Mouse (Mus musculus): Measurements from ENCODE around the gene Txlnb. TPM values are rescaled to one million over a fixed set of nuclear protein-coding genes. Genes with fewer than 3 reads are reported as not detected.
A peak's percentile ranks its signal among the peaks of the same experiment; 100 is the strongest.
"Not testable (repeated sequence)": the region's sequence is repeated elsewhere in the genome, so short reads cannot be mapped to it uniquely, and the experiment has no call there.

The Txlnb gene
- 0.18 and 0.28 TPM in 2 replicates for polyA plus RNA-seq (2015; fragmentation: Nextera tagmentation; extraction: Ambion mirVana)

DNA sequence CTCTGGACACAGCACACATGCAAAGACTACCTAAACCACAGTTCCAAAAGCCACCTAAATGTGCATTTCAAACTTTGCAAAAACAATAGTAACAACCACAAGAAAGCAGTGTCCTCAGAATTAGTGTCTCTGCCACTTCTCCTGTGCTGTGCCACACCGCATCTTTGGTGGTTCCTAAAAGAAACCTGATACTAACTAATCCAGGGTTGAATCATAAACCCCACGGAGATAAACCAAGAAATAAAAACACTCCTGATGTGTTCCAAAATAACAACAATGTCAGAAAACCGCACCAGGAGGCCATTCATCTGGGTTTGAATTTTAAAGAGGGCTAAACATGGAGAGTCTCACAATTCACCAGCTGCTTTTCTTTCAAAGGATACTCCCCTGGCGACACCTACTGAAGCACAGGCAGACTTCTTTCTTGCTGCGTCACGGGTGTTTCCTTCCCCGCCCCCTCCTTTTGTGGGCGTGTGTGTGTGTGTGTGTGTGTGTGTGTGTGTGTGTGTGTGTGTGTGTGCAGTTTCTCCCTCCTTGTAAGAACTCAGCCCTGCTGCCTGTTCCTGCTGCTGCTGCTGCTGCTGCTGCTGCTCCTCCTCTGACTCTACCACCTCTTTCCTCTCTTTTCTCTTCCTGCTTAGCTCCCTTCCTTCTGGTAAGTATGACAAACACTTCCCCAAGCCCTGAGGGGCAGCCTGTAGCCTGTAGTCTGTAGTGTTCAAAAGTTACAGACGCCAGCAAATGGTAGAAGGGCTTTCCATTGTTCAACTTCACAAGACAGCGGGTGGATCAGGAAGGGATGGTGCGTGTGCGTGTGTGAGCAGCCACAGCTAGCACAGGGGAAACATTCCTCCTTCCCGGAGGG, at the start of gene Txlnb:
Gene Txlnb, plus strand, starts transcription at position 460 of the 865 bp plus-strand sequence.
- no peaks in the 10 kb centered on the region for H3K27me3 ChIP-seq (replicated peaks)
- H3K4me3 ChIP-seq (replicated peaks): peak within 1 kb of the TSS; percentile 22
- H3K36me3 ChIP-seq: no peaks in the 10 kb centered on the region
- 16% methylated on average over 13 of the region's 13 CpGs for WGBS
- H3K4me1 ChIP-seq (replicated peaks): 0 out of 2 replicates have a peak, but pooled peaks cover 3% of the 10 kb centered on the region
- H3K9me3 ChIP-seq: no peaks in the 10 kb centered on the region
- ATAC-seq: peak; percentile 84
- H3K27ac ChIP-seq: 0 out of 2 replicates have a peak within 1 kb of the TSS, but pooled peaks have one; percentile 51
- H3K9ac ChIP-seq: no peak within 1 kb of the TSS; the same call in 1 of the 2 replicates
- peak within 1 kb of the TSS; percentile 55 for H3K4me2 ChIP-seq (replicated peaks)

DNA sequence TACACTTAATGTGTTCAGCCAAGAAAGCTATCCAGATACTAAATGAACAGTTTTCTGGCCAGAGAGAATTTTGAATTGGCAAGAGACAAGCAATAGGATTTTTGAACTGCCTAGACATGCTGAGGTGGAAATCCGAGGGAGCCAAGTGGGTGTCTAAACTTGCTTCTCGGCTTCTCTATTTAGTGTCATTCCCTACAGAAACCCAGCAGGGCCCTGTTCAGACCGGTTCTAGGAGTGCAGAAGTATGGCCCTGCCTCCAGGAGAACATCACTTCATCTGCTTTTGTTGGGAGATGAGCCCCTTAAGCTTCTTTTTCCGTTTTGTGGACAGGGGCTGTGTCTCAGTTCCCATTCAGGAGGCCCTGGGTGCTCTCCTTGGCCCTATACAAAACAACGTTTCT, 43.5 kb upstream of the Txlnb start:
- no peak overlapping the region for H3K27ac ChIP-seq
- no peaks in the 10 kb centered on the region for H3K27me3 ChIP-seq (replicated peaks)
- 79% methylated on average over 5 of the region's 5 CpGs for WGBS
- H3K36me3 ChIP-seq: no peaks in the 10 kb centered on the region
- H3K9me3 ChIP-seq: no peaks in the 10 kb centered on the region
- no peak overlapping the region for H3K9ac ChIP-seq
- H3K4me1 ChIP-seq (replicated peaks): no peaks in the 10 kb centered on the region
- no peak overlapping the region for H3K4me3 ChIP-seq (replicated peaks)
- ATAC-seq: no peak
- no peak overlapping the region for H3K4me2 ChIP-seq (replicated peaks)

DNA sequence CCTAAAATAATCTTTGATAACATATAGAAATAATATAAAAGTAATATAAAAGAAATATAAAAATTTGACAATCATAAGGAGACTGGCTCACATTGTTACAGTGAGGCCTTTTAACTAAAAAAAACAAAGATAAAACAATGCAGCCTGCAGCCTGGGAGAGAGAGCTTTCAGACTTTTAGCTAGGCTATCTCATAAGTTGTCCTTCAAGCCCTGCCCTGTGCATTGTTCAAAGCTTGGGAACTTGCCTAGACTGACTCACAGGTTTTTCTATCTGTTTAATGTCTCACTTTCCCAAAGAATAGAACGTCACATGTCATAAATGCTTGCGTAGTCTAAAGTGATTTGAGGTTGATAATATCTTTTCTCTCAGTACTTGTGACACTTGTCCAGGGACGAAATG, 36.3 kb upstream of the Txlnb start:
- no peak for ATAC-seq
- H3K27me3 ChIP-seq (replicated peaks): no peaks in the 10 kb centered on the region
- H3K27ac ChIP-seq: no peak overlapping the region
- H3K4me1 ChIP-seq (replicated peaks): no peaks in the 10 kb centered on the region
- no peaks in the 10 kb centered on the region for H3K9me3 ChIP-seq
- H3K4me3 ChIP-seq (replicated peaks): no peak overlapping the region
- H3K9ac ChIP-seq: no peak overlapping the region
- WGBS: 56% methylated on average over 3 of the region's 3 CpGs
- no peak overlapping the region for H3K4me2 ChIP-seq (replicated peaks)
- H3K36me3 ChIP-seq: no peaks in the 10 kb centered on the region

DNA sequence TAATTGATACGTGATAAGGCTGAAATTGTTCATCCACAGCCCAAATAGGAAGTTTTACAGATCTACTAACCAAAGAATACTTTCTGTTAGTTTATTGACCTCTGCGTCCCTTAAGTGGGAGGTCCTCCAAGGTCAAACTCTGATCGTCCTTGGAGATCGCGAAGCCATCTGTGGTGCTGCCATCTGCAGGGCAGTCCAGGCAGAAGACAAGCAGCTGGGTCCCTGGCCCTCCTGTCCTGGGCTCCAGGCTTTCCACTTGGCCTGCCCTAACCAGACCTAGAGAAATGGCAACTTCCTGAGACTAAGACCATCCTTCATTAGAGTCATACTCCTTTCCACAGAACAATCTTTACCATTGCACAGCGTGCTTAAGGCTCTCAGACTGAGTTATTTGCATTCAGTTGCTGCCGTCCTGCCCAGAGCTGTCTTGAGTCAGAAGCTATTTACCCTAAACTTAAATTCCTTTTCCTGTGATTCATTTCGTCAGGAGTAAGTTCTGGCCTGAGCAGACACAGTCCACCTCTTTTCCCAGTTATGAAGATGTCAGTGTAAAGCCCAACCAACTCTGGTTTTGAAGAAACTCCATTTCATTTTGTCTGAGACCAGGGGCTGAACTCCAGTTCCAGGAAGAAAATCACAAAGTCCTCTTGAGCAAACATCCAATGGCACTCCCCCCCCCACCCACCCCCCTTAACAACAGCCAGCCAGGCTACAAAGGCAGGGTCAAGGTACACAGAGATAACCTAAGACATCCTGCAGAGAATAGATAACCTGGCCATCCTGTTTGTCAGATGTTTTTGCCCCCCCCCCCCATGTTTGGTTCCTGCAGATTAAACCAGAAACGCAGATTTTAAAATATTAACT, 35.0 kb upstream of the Txlnb start:
- Histone ChIP-seq H3K27me3 (replicated peaks) (no peaks in the 10 kb centered on the region), H3K27ac (peak overlapping the region; percentile 74), H3K9ac (no peak overlapping the region), H3K4me3 (replicated peaks) (no peak overlapping the region), H3K36me3 (no peaks in the 10 kb centered on the region), H3K9me3 (no peaks in the 10 kb centered on the region), H3K4me1 (replicated peaks) (no peaks in the 10 kb centered on the region), H3K4me2 (replicated peaks) (no peak overlapping the region)
- WGBS: 43% methylated on average over 9 of the region's 9 CpGs
- peak; percentile 91 for ATAC-seq

DNA sequence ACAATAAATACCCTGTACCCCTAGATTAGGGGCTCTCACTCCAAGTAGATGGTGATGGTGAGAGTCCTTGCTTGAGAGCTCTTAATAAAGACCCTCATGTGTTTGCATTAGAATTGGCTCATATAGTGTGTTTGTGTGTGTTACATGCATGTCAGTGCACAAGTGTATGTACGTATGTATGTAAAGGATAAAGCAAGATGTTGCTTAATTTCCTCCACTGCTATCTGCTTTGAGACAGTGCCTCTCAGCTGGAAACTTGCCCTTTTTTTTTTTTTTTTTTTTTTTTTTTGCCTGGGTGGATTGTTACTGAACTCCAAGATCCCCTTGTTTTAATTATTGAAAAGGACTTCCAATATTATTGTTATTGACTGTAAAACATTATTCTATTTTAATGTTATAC, 34.4 kb upstream of the Txlnb start:
- Histone ChIP-seq H3K4me2 (replicated peaks) (no peak overlapping the region), H3K4me3 (replicated peaks) (no peak overlapping the region), H3K27me3 (replicated peaks) (no peaks in the 10 kb centered on the region), H3K36me3 (no peaks in the 10 kb centered on the region), H3K9ac (no peak overlapping the region), H3K9me3 (no peaks in the 10 kb centered on the region), H3K4me1 (replicated peaks) (no peaks in the 10 kb centered on the region), H3K27ac (no peak overlapping the region)
- WGBS: 53% methylated on average over 1 of the region's 1 CpGs
- peak; percentile 52; the same call in 1 of the 2 replicates for ATAC-seq

DNA sequence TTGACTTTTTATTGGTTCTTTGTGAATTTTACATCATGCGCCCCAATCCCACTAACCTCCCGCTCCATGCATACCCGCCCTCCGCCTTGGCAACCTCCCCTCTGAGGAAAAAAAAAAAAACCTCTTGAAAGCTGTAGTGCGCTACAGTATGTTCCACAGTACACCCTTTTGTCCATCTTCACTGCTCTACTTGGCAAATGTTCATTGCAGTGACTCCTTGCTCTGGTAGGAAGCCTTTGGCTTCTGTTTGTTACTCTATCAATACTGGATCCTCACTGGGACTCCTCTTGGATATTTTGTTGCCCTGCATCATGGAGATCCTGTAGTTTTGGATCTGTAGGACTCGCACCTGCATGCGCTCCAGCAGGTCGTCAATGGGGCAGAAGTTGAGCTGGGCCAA, 33.1 kb upstream of the Txlnb start:
- no peaks in the 10 kb centered on the region for H3K4me1 ChIP-seq (replicated peaks)
- H3K9me3 ChIP-seq: no peaks in the 10 kb centered on the region
- 95% methylated on average over 8 of the region's 8 CpGs for WGBS
- H3K9ac ChIP-seq: no peak overlapping the region
- no peak overlapping the region for H3K27ac ChIP-seq
- ATAC-seq: no peak
- H3K27me3 ChIP-seq (replicated peaks): no peaks in the 10 kb centered on the region
- H3K4me2 ChIP-seq (replicated peaks): no peak overlapping the region
- no peaks in the 10 kb centered on the region for H3K36me3 ChIP-seq
- no peak overlapping the region for H3K4me3 ChIP-seq (replicated peaks)

DNA sequence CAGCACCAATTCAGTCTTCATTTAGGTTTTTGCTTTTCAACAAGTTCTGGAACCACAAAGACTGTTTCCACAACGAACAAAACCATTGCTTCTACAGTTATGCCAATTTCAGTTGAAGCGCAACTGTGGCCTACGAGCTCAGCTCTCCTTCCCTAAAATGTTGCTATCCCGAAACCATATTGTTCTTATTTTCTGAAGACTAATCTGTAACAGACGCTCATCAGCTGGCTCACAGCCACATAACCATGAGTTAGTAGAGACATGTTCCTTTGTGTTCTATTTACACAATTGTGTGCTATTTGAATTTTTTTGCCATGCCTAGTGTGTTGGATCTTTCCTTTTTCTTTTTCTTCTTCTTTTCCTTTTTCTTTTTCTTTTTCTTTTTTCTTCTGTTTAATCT, 26.2 kb upstream of the Txlnb start:
- no peaks in the 10 kb centered on the region for H3K27me3 ChIP-seq (replicated peaks)
- no peak overlapping the region for H3K9ac ChIP-seq
- H3K4me3 ChIP-seq (replicated peaks): no peak overlapping the region
- no peaks in the 10 kb centered on the region for H3K36me3 ChIP-seq
- no peak for ATAC-seq
- no peaks in the 10 kb centered on the region for H3K4me1 ChIP-seq (replicated peaks)
- no peak overlapping the region for H3K27ac ChIP-seq
- H3K4me2 ChIP-seq (replicated peaks): no peak overlapping the region
- no peaks in the 10 kb centered on the region for H3K9me3 ChIP-seq
- 83% methylated on average over 5 of the region's 5 CpGs for WGBS

DNA sequence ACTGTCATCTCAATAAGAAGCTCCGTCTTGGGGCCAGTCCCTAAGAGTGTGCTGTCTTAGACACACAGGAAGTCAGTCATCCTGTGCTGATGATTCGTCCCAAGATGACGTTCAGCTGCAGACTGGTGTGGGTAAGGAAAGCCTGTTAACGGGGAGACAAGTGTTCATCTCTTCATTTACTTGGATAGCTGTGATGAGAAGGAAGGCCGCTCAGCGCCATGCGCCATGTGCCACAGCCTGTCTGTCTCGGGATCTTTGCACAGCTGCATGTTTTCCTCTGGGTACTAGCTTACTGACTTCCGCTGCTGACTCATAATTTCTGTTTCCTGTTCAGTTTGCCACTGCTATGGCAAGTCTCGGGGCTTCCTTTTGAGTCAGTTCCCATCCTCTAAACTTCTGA, 23.7 kb upstream of the Txlnb start:
- 71% methylated on average over 10 of the region's 10 CpGs for WGBS

DNA sequence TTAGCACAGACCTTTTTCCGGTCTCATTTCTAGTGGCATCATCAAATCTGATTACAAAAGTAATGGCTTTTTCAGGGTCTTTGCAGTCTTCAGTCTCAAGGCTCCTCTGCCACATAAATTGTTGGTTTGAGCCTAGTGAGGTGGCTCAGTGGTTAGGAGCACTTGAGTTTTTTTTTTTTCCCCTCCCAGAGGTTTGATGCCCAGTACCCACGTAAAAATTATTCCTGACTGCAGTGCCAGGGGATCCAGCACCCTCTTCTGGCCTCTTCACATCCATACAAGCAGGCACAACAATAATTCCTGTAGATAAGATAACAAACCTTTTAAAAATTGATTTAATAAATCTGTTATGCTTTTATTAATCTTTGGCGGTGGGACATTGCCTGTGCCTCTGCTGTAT, 21.7 kb upstream of the Txlnb start:
- no peak overlapping the region for H3K4me2 ChIP-seq (replicated peaks)
- no peak overlapping the region for H3K9ac ChIP-seq
- H3K27me3 ChIP-seq (replicated peaks): no peaks in the 10 kb centered on the region
- H3K4me1 ChIP-seq (replicated peaks): no peaks in the 10 kb centered on the region
- WGBS: 86% methylated on average over 3 of the region's 3 CpGs
- no peak for ATAC-seq
- H3K4me3 ChIP-seq (replicated peaks): no peak overlapping the region
- no peak overlapping the region for H3K27ac ChIP-seq
- H3K36me3 ChIP-seq: no peaks in the 10 kb centered on the region
- no peaks in the 10 kb centered on the region for H3K9me3 ChIP-seq

More for the DNA sequence above, 23.7 kb upstream of the Txlnb start:
- Histone ChIP-seq H3K36me3 (no peaks in the 10 kb centered on the region), H3K4me1 (replicated peaks) (no peaks in the 10 kb centered on the region), H3K27ac (no peak overlapping the region), H3K9ac (no peak overlapping the region), H3K27me3 (replicated peaks) (no peaks in the 10 kb centered on the region), H3K4me2 (replicated peaks) (no peak overlapping the region), H3K4me3 (replicated peaks) (no peak overlapping the region), H3K9me3 (no peaks in the 10 kb centered on the region)
- ATAC-seq: no peak

DNA sequence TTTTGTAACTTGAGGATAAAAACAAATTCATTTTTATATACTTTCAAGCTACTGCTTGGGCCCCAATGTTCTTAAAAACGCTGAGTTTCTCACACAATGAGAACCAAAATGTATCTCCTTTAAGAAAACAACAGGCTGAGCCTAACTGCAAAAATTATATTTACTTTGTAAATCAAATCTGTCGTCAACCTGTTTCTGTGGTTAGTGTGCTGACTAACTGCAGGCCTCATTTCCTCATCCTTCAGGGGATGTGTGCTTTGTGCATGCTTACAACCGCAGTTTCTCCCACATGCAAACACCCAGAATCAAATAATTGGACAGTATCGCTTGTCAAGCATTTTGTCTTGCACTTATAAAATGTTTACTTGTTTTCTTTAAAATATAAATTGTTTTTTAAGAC, 20.9 kb upstream of the Txlnb start:
- Histone ChIP-seq H3K4me1 (replicated peaks) (no peaks in the 10 kb centered on the region), H3K9me3 (no peaks in the 10 kb centered on the region), H3K27ac (no peak overlapping the region), H3K4me3 (replicated peaks) (no peak overlapping the region), H3K27me3 (replicated peaks) (no peaks in the 10 kb centered on the region), H3K4me2 (replicated peaks) (no peak overlapping the region), H3K9ac (no peak overlapping the region), H3K36me3 (no peaks in the 10 kb centered on the region)
- no peak for ATAC-seq
- WGBS: 55% methylated on average over 4 of the region's 4 CpGs

DNA sequence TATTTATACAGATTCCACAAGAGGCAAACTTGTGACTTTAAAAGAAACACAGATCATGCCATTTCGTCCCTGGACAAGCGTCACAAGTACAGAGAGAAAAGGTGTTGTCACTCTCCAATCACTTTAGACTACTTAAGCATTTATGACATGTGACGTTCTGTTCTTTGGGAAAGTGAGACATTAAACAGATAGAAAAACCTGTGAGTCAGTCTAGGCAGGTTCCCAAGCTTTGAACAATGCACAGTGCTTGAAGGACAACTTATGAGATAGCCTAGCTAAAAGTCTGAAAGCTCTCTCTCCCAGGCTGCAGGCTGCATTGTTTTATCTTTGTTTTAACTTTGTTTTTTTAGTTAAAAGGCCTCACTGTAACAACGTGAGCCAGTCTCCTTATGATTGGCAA, 19.3 kb upstream of the Txlnb start:
- H3K9me3 ChIP-seq; H3K9ac ChIP-seq; H3K27me3 ChIP-seq (replicated peaks); H3K4me2 ChIP-seq (replicated peaks); H3K36me3 ChIP-seq; ATAC-seq; H3K4me1 ChIP-seq (replicated peaks); H3K27ac ChIP-seq; H3K4me3 ChIP-seq (replicated peaks): not testable (repeated sequence)
- WGBS: 57% methylated on average over 4 of the region's 4 CpGs

DNA sequence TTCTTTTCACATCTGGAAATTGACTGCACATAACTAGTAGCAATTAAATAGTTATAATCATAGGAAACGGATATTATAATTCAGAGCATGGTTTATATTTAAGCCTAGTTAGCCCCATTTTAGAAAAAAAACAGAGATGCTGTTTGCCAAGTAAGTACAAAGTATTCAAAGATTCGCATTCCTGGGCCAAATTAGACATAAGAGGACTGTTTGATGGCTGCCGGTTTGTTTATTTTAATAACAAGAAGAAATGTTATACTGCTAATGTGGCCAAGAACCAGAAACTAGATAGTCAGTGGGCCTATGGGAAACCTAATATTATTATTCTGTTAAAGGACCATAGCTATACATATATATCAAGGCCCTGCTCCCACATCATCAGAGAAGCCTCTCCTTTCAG, 9.3 kb upstream of the Txlnb start:
- WGBS: 63% methylated on average over 3 of the region's 3 CpGs
- Histone ChIP-seq H3K4me3 (replicated peaks) (no peak overlapping the region), H3K4me2 (replicated peaks) (no peak overlapping the region), H3K4me1 (replicated peaks) (no peaks in the 10 kb centered on the region), H3K27me3 (replicated peaks) (no peaks in the 10 kb centered on the region), H3K9me3 (no peaks in the 10 kb centered on the region), H3K27ac (no peak overlapping the region), H3K36me3 (no peaks in the 10 kb centered on the region), H3K9ac (no peak overlapping the region)
- no peak for ATAC-seq
